Mouse (Mus musculus) embryo, embryonic 10.5 days (tissue): ENCODE results near the gene Gpr27.
A peak's percentile ranks its signal among the peaks of the same experiment; 100 is the strongest.

Experiments used
- DNase-seq: peaks from one replicate; pipeline ENCODE4 v3.0.0-alpha.2; 2015; ENCODE audit warnings: low spot score

Gene Gpr27

GRCm38 (mm10) chr6:99677325-99677724 is 15.2 kb upstream of the Gpr27 start:
- DNase-seq: no peak

GRCm38 (mm10) chr6:99678108-99678507 is 14.4 kb upstream of the Gpr27 start:
- no peak for DNase-seq

- DNase-seq: no peak
Observed at GRCm38 (mm10) chr6:99683974-99684373, 8.5 kb upstream of the Gpr27 start.

- peak; percentile 66 for DNase-seq
Observed at GRCm38 (mm10) chr6:99684899-99685298, 7.6 kb upstream of the Gpr27 start.

- DNase-seq: no peak
Observed at GRCm38 (mm10) chr6:99688513-99688912, 4.0 kb upstream of the Gpr27 start.

- peak; percentile 39 for DNase-seq
Observed at GRCm38 (mm10) chr6:99691666-99692205, 743 bp upstream of the Gpr27 start.

- DNase-seq: peak; percentile 56
Observed at GRCm38 (mm10) chr6:99692916-99693841, 700 bp downstream of the Gpr27 start.

- no peak for DNase-seq
Observed at GRCm38 (mm10) chr6:99700484-99700883, 8.0 kb downstream of the Gpr27 start.

- no peak for DNase-seq
Observed at GRCm38 (mm10) chr6:99711576-99712101, 19.2 kb downstream of the Gpr27 start.

GRCm38 (mm10) chr6:99713256-99713655 is 20.8 kb downstream of the Gpr27 start:
- no peak for DNase-seq

- no peak for DNase-seq
Observed at GRCm38 (mm10) chr6:99715191-99715590, 22.7 kb downstream of the Gpr27 start.

- DNase-seq: no peak
Observed at GRCm38 (mm10) chr6:99715913-99716312, 23.4 kb downstream of the Gpr27 start.

- no peak for DNase-seq
Observed at GRCm38 (mm10) chr6:99721032-99721431, 28.6 kb downstream of the Gpr27 start.

- no peak for DNase-seq
Observed at GRCm38 (mm10) chr6:99722390-99722789, 29.9 kb downstream of the Gpr27 start.

- DNase-seq: peak; percentile 40
Observed at GRCm38 (mm10) chr6:99725971-99726561, 33.6 kb downstream of the Gpr27 start, which contains the start of gene Prok2. Gene Prok2, minus strand, starts transcription at chr6:99726392.

GRCm38 (mm10) chr6:99726576-99727303 is 34.3 kb downstream of the Gpr27 start:
- DNase-seq: peak; percentile 34

GRCm38 (mm10) chr6:99729853-99730252 is 37.4 kb downstream of the Gpr27 start:
- no peak for DNase-seq

- no peak for DNase-seq
Observed at GRCm38 (mm10) chr6:99731926-99732325, 39.4 kb downstream of the Gpr27 start.

- DNase-seq: no peak
Observed at GRCm38 (mm10) chr6:99732673-99733072, 40.2 kb downstream of the Gpr27 start.

- DNase-seq: no peak
Observed at GRCm38 (mm10) chr6:99734666-99735065, 42.2 kb downstream of the Gpr27 start.

- DNase-seq: no peak
Observed at GRCm38 (mm10) chr6:99742866-99743265, 50.4 kb downstream of the Gpr27 start.
